Mouse (Mus musculus) embryonic facial prominence, embryonic 11.5 days (tissue): ENCODE data around the gene Srd5a3. TPM values are rescaled to one million over a fixed set of nuclear protein-coding genes. Genes with fewer than 3 reads are reported as not detected.

Experiments
- ATAC-seq: fragments of 200-750 bp; cut with Nextera tagmentation; replicated peaks from 2 replicates; pipeline ENCODE4 v1.8.0; 2017; ENCODE audit warnings: low read depth; ENCODE audit not compliant: insufficient number of reproducible peaks, low FRiP score, low TSS enrichment
- DNase-seq: peaks from one replicate; pipeline ENCODE4 v3.0.0-alpha.2; 2015; ENCODE audit warnings: low spot score
- H3K27ac ChIP-seq: fragments of 300-500 bp; sonication (generic); replicated peaks from 2 replicates; pipeline ENCODE4 v1.5.1; 2014; ENCODE audit warnings: mild to moderate bottlenecking, low read depth, low read length, control low read depth
- H3K27me3 ChIP-seq: fragments of 300-500 bp; sonication (generic); 2 replicates; pipeline ENCODE4 v1.6.1; 2014; ENCODE audit warnings: mild to moderate bottlenecking, low read length, moderate library complexity, mixed read lengths; ENCODE audit not compliant: control insufficient read depth, insufficient read depth
- H3K36me3 ChIP-seq: fragments of 300-500 bp; sonication (generic); replicated peaks from 2 replicates; pipeline ENCODE4 v1.6.1; 2014; ENCODE audit warnings: low read depth, mild to moderate bottlenecking, low read length, moderate library complexity, mixed read lengths; ENCODE audit not compliant: control insufficient read depth, insufficient read depth
- H3K4me1 ChIP-seq: fragments of 300-500 bp; sonication (generic); 2 replicates; pipeline ENCODE4 v1.6.1; 2014; ENCODE audit warnings: low read length, mixed read lengths; ENCODE audit not compliant: control insufficient read depth, insufficient read depth
- H3K4me2 ChIP-seq: fragments of 300-500 bp; sonication (generic); 2 replicates; pipeline ENCODE4 v1.6.1; 2014; ENCODE audit warnings: low read depth, mild to moderate bottlenecking, control low read depth, low read length, moderate library complexity
- H3K4me3 ChIP-seq: fragments of 300-500 bp; sonication (generic); 2 replicates; pipeline ENCODE4 v1.5.1; 2014; ENCODE audit warnings: low read depth, low read length, control low read depth
- H3K9ac ChIP-seq: fragments of 300-500 bp; sonication (generic); replicated peaks from 2 replicates; pipeline ENCODE4 v1.6.1; 2014; ENCODE audit warnings: mild to moderate bottlenecking, control low read depth, low read length
- H3K9me3 ChIP-seq: fragments of 300-500 bp; sonication (generic); replicated peaks from 2 replicates; pipeline ENCODE4 v1.6.1; 2016; ENCODE audit warnings: mild to moderate bottlenecking, low read length, inconsistent platforms, mixed read lengths; ENCODE audit not compliant: control insufficient read depth
- WGBS: fragments of 180-500 bp; shearing (Covaris S2); extraction: QIAGEN DNeasy Blood & Tissue Kit; methylation state at CpG from one replicate; pipeline ENCODE4 v1.1.7; 2014; 5-methylcytosine and 5-hydroxymethylcytosine counted together
- polyA plus RNA-seq: library from polyadenylated mRNA; unstranded; fragments of >200 nt; fragmentation: Nextera tagmentation; extraction: Ambion mirVana; gene quantifications from 2 replicates; pipeline ENCODE4 v1.2.1, GENCODE M21; 2014

The Srd5a3 gene
- polyA plus RNA-seq, 1 experiment from 2014 or later, result 23.2 TPM

DNA sequence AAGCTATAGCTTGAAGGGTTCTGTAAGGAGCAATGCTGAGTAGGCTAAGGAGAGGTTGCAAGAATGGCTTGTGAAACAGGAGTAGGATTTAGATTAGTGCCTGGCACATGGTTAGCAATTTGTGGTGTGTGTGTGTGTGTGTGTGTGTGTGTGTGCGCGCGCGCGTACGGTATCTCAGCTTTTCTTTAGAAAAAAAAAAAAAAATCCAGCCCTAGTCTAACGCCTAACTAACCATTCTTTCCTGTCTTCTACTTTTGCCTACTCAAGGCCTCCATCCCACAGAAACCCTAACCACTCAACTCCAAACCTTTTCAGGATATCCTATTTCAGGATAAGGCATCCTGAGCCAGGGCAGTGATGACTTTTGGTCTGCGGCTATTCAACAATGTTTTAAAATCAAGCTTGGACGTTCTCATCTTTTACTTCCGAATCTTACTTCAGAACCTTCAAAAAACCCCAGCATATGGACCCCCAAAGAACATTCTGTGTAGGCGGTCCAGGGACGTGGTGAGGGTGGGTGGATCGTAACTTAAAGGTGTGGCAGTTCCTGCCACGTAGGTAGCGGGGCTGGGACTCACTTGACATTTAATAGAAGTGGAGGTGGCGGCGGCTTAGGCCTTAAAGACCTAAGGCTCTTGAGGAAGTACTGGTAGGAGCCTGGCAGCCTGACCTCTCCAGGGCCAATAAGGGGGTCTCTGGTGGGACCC is 43.1 kb downstream of the Srd5a3 start:
- 39% methylated on average over 17 of the region's 17 CpGs for whole genome bisulfite sequencing
- ATAC-seq (no peak; the same call in 1 of the 2 replicates), DNase-seq (no peak)
- peak overlapping the region; percentile 95 for H3K4me3 ChIP-seq
- peak overlapping the region; percentile 3; the same call in 1 of the 2 replicates for H3K9ac ChIP-seq
- peaks cover 3% of the 10 kb centered on the region for H3K4me1 ChIP-seq
- peak overlapping the region; percentile 51 for H3K4me2 ChIP-seq
- no peak overlapping the region for H3K27ac ChIP-seq
- no peaks in the 10 kb centered on the region for H3K27me3 ChIP-seq
- H3K36me3 ChIP-seq, result no peaks in the 10 kb centered on the region
- no peaks in the 10 kb centered on the region for H3K9me3 ChIP-seq

DNA sequence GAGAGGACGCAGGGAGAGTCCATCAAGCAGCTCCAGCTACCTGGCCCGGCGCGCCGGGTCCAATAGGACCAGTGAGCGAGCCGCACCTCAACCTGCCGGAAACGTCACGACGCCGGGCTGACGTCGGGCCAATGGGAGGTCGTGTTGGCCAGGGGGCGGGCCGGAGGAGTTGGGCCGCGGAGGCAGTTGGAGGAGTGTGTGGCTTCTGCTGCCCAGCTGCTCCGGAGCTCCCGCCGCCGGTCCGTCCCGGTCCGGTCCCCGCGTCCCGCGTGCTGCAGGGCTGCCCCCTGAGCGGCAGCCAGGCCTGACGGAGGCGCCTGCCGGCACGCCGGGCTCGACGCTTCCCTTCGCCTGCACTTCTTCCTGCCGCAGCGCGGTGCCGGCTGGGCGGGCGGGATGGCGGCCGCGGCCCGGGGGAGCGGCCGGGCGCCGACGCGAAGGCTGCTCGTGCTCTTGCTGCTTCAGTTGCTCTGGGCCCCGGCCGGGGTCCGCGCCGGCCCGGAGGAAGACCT is 43.7 kb downstream of the Srd5a3 start, which contains the start of gene Tmem165:
Gene Tmem165, plus strand, starts transcription at position 131 of the 512 bp plus-strand sequence.
- Histone ChIP-seq H3K27ac (peak within 1 kb of the TSS; percentile 93), H3K27me3 (no peaks in the 10 kb centered on the region), H3K9me3 (no peaks in the 10 kb centered on the region), H3K4me2 (peak within 1 kb of the TSS; percentile 51), H3K4me1 (peaks cover 3% of the 10 kb centered on the region), H3K9ac (peak within 1 kb of the TSS; percentile 92), H3K4me3 (peak within 1 kb of the TSS; percentile 95), H3K36me3 (no peaks in the 10 kb centered on the region)
- DNase-seq (peak; percentile 94), ATAC-seq (peak; percentile 94)
- WGBS, result under 1% methylated on average over 60 of the region's 62 CpGs

DNA sequence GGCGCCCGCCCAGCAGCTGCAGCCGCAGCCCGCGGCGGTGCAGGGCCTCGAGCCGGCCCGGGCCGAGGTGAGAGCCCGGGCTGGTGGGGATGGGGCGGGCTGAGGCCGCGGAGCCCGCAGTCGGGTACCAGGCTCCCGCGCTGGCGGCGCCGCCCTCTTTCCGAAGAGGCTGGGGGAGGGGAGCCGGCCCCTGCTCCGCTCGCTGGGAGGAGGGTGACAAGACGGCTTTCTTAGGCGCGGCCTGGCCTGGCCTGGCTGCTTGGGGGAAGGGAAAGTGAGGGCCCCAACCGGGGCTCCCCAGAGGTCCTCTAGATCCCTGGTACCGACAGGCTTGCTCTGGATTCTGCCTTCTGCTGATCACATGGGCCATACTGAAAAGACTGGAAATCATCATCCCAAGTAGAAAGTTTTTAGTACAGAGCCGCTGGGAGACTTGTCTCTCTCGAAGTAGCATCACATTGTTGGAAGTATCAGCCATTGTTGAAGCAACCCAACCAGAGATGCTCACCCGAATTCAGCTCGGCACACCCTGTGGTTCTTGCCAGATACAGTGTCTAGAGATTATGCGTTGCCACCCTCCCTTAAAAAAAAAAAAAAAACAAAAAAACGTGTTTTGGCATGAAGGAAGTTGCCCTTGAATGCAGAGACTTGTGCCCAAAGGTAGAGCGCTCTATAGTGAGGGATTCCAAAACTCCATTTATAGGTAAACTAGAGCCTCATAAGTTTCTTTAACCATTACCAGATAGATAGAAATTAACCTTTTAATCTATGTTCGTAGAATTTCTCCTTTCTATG is 44.4 kb downstream of the Srd5a3 start:
- WGBS, result 4% methylated on average over 36 of the region's 38 CpGs
- DNase-seq (peak; percentile 84), ATAC-seq (peak; percentile 92)
- H3K9me3 ChIP-seq, result no peaks in the 10 kb centered on the region
- H3K27ac ChIP-seq, result peak overlapping the region; percentile 93
- peaks cover 3% of the 10 kb centered on the region for H3K4me1 ChIP-seq
- peak overlapping the region; percentile 51 for H3K4me2 ChIP-seq
- H3K9ac ChIP-seq, result peak overlapping the region; percentile 92
- H3K36me3 ChIP-seq, result no peaks in the 10 kb centered on the region
- no peaks in the 10 kb centered on the region for H3K27me3 ChIP-seq
- H3K4me3 ChIP-seq, result peak overlapping the region; percentile 95

DNA sequence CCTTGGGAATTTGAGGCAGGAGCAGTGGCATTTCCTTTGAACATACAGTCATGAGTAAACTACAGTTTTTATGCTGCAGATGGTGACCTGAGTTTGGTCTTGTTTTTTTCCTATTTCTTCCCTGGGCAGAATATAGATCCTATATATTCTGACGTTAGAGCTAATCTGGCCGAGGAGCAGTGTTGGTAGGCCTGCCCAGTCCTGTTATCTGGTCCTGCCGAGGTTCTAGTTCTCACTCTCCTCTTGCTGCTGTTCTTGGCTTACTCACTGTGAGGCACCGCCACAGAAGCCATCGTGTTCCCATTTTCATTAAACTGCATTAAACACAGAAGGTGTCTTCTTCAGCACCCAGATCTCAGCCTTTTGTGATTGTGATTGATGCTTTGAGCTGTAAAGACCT is 47.8 kb downstream of the Srd5a3 start:
- H3K27ac ChIP-seq, result no peak overlapping the region
- H3K9ac ChIP-seq, result no peak overlapping the region
- ATAC-seq (no peak), DNase-seq (no peak)
- peaks cover 3% of the 10 kb centered on the region for H3K4me1 ChIP-seq
- 88% methylated on average over 5 of the region's 5 CpGs for WGBS
- no peak overlapping the region for H3K4me2 ChIP-seq
- no peaks in the 10 kb centered on the region for H3K27me3 ChIP-seq
- H3K4me3 ChIP-seq, result no peak overlapping the region
- no peaks in the 10 kb centered on the region for H3K9me3 ChIP-seq
- no peaks in the 10 kb centered on the region for H3K36me3 ChIP-seq

DNA sequence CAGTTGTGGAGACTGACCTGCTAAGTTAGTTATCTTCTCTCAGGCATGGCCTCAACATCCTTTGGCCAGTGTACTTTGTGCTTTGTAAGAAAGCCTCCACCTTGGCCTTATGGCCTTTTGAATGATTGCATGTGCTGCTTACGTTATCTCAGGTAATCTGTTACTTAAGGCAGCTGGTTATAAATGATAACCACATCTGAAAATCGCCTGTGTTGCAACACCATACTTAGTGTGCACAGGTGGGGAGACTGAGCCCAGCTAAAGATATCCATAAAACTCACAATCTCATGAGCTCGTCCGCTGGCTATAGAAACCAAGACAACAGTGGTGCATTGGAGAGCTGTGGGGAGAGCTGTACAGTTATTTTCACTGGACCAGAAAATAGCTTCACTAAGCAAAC is 50.5 kb downstream of the Srd5a3 start:
- Histone ChIP-seq H3K4me1 (no peaks in the 10 kb centered on the region), H3K9ac (no peak overlapping the region), H3K4me3 (no peak overlapping the region), H3K36me3 (no peaks in the 10 kb centered on the region), H3K27me3 (no peaks in the 10 kb centered on the region), H3K9me3 (no peaks in the 10 kb centered on the region), H3K4me2 (no peak overlapping the region), H3K27ac (no peak overlapping the region)
- ATAC-seq (no peak), DNase-seq (no peak)
- WGBS, result 85% methylated on average over 4 of the region's 4 CpGs

DNA sequence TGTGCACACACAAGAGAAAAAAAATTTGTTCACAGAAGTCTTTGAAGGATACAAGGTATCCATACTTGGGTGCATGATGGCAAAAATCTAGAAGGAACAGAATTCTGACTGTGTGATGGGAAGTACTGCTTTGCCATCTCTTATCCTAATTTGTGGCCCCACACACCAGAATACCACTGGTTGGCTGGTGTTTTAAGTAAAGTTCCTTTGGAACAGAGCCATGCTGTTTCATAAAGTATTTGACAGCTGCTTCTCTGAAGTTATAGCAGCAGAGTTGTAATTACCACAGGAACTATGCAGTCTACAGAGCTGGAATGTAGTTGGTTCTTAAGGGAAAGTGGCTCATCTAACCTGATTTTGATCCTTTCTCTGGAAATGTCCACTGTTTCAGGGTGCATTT is 53.0 kb downstream of the Srd5a3 start:
- Histone ChIP-seq H3K9me3 (no peaks in the 10 kb centered on the region), H3K27ac (no peak overlapping the region), H3K36me3 (no peaks in the 10 kb centered on the region), H3K27me3 (no peaks in the 10 kb centered on the region), H3K4me3 (no peak overlapping the region), H3K4me2 (no peak overlapping the region), H3K4me1 (no peaks in the 10 kb centered on the region), H3K9ac (no peak overlapping the region)
- DNase-seq (no peak), ATAC-seq (no peak)

DNA sequence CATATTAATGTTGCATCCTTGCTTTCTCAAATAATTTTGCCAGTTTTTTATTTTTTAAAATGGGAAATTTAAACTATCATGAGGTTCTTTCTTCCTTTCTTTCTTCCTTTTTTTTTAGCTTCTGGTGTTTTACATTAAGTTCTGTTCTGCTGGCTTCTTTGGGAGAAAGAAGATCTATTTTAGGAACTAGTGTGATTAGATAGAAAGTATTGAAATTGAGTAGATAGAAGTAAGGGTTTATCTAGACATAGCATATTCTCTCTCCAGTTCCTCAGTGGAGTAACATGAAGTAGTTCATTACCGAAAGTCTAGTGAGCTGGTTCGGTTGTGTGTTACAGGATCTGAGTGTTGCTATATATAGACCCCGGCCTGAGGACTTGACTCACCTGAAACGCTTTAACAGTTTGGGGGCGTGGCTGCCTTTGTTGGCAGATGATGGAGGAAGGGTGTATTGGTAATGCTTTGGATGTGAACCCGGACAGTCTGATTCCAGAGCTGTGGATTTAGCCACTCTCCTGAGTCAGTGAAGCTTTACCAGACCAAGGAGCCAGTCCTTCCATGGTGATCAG is 54.4 kb downstream of the Srd5a3 start:
- DNase-seq, result no peak
- 85% methylated on average over 6 of the region's 6 CpGs for WGBS
- no peaks in the 10 kb centered on the region for H3K36me3 ChIP-seq

More for the DNA sequence above, 54.4 kb downstream of the Srd5a3 start:
- H3K9ac ChIP-seq, result no peak overlapping the region
- H3K9me3 ChIP-seq, result no peaks in the 10 kb centered on the region
- H3K27me3 ChIP-seq, result no peaks in the 10 kb centered on the region
- H3K4me1 ChIP-seq, result no peaks in the 10 kb centered on the region
- ATAC-seq, result no peak
- H3K27ac ChIP-seq, result no peak overlapping the region
- no peak overlapping the region for H3K4me2 ChIP-seq
- H3K4me3 ChIP-seq, result no peak overlapping the region
